Mouse (Mus musculus): ENCODE data around the gene Mrgprh. TPM values are rescaled to one million over a fixed set of nuclear protein-coding genes. Genes with fewer than 3 reads are reported as not detected.
"Not testable (repeated sequence)": the region's sequence is repeated elsewhere in the genome, so short reads cannot be mapped to it uniquely, and the experiment has no call there.

Mrgprh gene
- polyA plus RNA-seq, 1 experiment: not detected

DNA sequence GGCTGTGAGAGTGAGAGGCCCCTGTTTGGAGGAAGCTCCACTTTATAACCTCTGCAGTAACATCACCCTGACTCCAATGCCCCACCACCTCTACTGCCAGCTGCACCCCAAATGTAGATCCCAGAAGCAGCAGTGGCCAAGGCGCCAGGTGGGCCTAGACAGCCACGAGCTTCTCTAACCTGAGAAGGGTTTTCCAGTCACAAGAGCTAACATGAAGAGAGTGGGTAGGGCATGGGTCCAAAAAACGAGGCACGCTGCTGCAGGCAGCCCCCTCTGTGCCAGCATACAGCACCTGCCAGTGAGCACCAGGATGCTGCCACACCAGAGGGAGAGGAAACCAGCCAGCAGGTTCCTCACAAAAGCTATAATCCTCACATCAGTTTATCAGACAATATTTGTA, 15.2 kb downstream of the Mrgprh start:
- Histone ChIP-seq H3K27ac (ENCODE audit: insufficient read depth, low read length) (no peak overlapping the region), H3K4me1 (ENCODE audit: control insufficient read depth, insufficient read depth, low read length) (no peaks in the 10 kb centered on the region), H3K9me3 (replicated peaks; ENCODE audit: control insufficient read depth, insufficient read depth, low read length, poor library complexity, severe bottlenecking) (no peaks in the 10 kb centered on the region), H3K4me3 (ENCODE audit: low read depth, low read length) (no peak overlapping the region), H3K27me3 (ENCODE audit: control insufficient read depth, insufficient read depth, low read length, poor library complexity, severe bottlenecking) (no peaks in the 10 kb centered on the region), H3K36me3 (ENCODE audit: control insufficient read depth, insufficient read depth, low read length, poor library complexity, severe bottlenecking) (peaks cover 11% of the 10 kb centered on the region), H3K9ac (ENCODE audit: low read depth, poor library complexity, severe bottlenecking) (no peak overlapping the region)
- TF ChIP-seq POLR2A (IDR thresholded peaks at IDR 0.05; ENCODE audit: insufficient read depth, low read length) (no peak), CTCF (IDR thresholded peaks at IDR 0.05; ENCODE audit: low read depth, low read length) (no peak), EP300 (IDR thresholded peaks at IDR 0.05; ENCODE audit: insufficient read depth, low read depth, low read length) (no peak)

DNA sequence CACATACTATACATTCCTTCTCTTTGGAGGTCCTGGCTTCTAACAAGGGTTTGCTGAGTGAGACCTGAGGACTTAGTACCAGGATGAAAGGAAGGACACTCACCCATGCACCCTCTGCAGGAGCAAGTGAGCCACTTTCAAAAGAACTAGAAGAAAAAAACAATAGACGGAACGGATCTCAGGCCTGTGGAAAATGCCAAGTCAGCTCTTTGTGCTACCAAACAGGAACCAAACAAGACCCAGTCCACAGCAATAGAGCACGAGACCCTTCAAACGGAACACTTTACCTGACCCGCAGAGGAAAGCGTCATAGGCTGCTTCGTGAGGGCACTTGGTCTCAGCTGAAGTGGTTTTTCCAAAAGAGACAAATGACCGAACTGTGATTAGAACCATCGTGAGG, 16.2 kb downstream of the Mrgprh start:
- Histone ChIP-seq H3K36me3 (ENCODE audit: control insufficient read depth, insufficient read depth, low read length, poor library complexity, severe bottlenecking) (peaks cover 13% of the 10 kb centered on the region), H3K9me3 (replicated peaks; ENCODE audit: control insufficient read depth, insufficient read depth, low read length, poor library complexity, severe bottlenecking) (no peaks in the 10 kb centered on the region)
- TF ChIP-seq POLR2A (IDR thresholded peaks at IDR 0.05; ENCODE audit: insufficient read depth, low read length) (no peak), EP300 (IDR thresholded peaks at IDR 0.05; ENCODE audit: insufficient read depth, low read depth, low read length) (no peak), CTCF (IDR thresholded peaks at IDR 0.05; ENCODE audit: low read depth, low read length) (no peak)

DNA sequence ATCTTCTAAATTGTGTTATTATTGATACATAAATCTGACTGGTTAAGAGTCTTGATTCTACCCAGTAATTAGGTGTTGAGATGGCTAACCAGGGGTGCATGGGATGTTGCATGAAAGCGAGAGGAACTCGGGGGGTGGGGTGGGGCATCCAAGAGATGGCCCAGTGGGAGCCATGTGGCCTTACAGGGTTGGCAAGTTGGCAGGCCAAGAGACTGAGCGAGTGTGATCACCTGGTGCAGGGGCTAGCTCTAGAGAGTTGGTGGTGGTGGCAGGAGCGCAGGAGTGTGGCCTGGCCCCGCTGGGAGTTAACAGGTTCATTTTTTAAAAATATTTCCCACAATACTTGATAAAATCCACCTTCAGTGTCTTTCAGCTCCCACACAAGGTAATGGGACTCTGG, 21.8 kb downstream of the Mrgprh start:
- TF ChIP-seq POLR2A (IDR thresholded peaks at IDR 0.05; ENCODE audit: insufficient read depth, low read length): no peak
- Histone ChIP-seq H3K27ac (ENCODE audit: insufficient read depth, low read length) (no peak overlapping the region), H3K27me3 (ENCODE audit: control insufficient read depth, insufficient read depth, low read length, poor library complexity, severe bottlenecking) (no peaks in the 10 kb centered on the region), H3K9ac (ENCODE audit: low read depth, poor library complexity, severe bottlenecking) (no peak overlapping the region), H3K4me3 (ENCODE audit: low read depth, low read length) (no peak overlapping the region), H3K4me1 (ENCODE audit: control insufficient read depth, insufficient read depth, low read length) (no peaks in the 10 kb centered on the region), H3K9me3 (replicated peaks; ENCODE audit: control insufficient read depth, insufficient read depth, low read length, poor library complexity, severe bottlenecking) (no peaks in the 10 kb centered on the region), H3K36me3 (ENCODE audit: control insufficient read depth, insufficient read depth, low read length, poor library complexity, severe bottlenecking) (peaks cover 8% of the 10 kb centered on the region; the same call in 1 of the 2 replicates)

More for the DNA sequence above, 16.2 kb downstream of the Mrgprh start:
- H3K9ac ChIP-seq (ENCODE audit: low read depth, poor library complexity, severe bottlenecking): no peak overlapping the region
- no peak overlapping the region for H3K27ac ChIP-seq (ENCODE audit: insufficient read depth, low read length)
- no peaks in the 10 kb centered on the region for H3K27me3 ChIP-seq (ENCODE audit: control insufficient read depth, insufficient read depth, low read length, poor library complexity, severe bottlenecking)
- no peaks in the 10 kb centered on the region for H3K4me1 ChIP-seq (ENCODE audit: control insufficient read depth, insufficient read depth, low read length)
- H3K4me3 ChIP-seq (ENCODE audit: low read depth, low read length): no peak overlapping the region

DNA sequence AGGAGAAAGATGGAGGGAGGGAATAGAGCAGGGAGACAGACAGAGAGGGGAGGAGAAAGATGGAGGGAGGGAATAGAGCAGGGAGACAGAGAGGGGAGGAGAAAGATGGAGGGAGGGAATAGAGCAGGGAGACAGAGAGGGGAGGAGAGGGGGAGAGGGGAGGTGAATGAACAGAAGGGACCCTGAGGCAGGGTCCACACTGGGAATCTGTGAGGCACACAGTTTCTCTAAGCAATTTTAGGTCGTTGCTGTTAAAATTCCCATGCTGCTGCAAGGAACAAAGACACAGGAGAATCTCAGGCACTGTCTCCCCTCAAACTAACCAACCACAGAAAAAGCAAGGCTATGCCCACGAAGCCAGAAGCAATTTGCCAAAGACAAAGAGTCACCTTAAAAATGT, 22.8 kb downstream of the Mrgprh start:
- H3K9me3 ChIP-seq (replicated peaks; ENCODE audit: control insufficient read depth, insufficient read depth, low read length, poor library complexity, severe bottlenecking); H3K9ac ChIP-seq (ENCODE audit: low read depth, poor library complexity, severe bottlenecking); H3K27me3 ChIP-seq (ENCODE audit: control insufficient read depth, insufficient read depth, low read length, poor library complexity, severe bottlenecking); H3K27ac ChIP-seq (ENCODE audit: insufficient read depth, low read length); H3K4me1 ChIP-seq (ENCODE audit: control insufficient read depth, insufficient read depth, low read length); H3K4me3 ChIP-seq (ENCODE audit: low read depth, low read length): not testable (repeated sequence)
- H3K36me3 ChIP-seq (ENCODE audit: control insufficient read depth, insufficient read depth, low read length, poor library complexity, severe bottlenecking): peaks cover 12% of the 10 kb centered on the region; the same call in 1 of the 2 replicates

DNA sequence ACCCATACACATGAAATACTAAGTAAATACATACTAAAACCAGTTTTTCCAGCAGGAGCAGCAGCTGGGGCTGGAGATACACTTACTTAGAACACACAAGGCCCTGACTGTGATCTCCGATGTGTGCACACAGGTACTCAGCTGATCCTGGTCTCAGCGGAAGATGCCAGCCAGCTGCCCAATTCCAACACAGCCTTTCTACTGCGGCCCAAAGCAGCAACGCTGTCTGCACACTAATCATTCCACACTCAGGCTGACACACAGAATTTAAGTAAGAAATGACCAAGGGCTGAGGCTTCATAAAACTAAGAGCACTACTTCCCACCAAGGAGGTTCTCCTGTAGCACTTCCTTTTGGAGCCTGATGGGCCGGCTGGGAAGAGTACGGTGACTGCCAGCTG, 26.5 kb downstream of the Mrgprh start:
- Histone ChIP-seq H3K27me3 (ENCODE audit: control insufficient read depth, insufficient read depth, low read length, poor library complexity, severe bottlenecking) (no peaks in the 10 kb centered on the region), H3K9ac (ENCODE audit: low read depth, poor library complexity, severe bottlenecking) (no peak overlapping the region), H3K4me3 (ENCODE audit: low read depth, low read length) (no peak overlapping the region), H3K4me1 (ENCODE audit: control insufficient read depth, insufficient read depth, low read length) (no peaks in the 10 kb centered on the region), H3K27ac (ENCODE audit: insufficient read depth, low read length) (no peak overlapping the region), H3K9me3 (replicated peaks; ENCODE audit: control insufficient read depth, insufficient read depth, low read length, poor library complexity, severe bottlenecking) (no peaks in the 10 kb centered on the region), H3K36me3 (ENCODE audit: control insufficient read depth, insufficient read depth, low read length, poor library complexity, severe bottlenecking) (peaks cover 12% of the 10 kb centered on the region; the same call in 1 of the 2 replicates)
- TF ChIP-seq EP300 (IDR thresholded peaks at IDR 0.05; ENCODE audit: insufficient read depth, low read depth, low read length): no peak
- TF ChIP-seq CTCF (IDR thresholded peaks at IDR 0.05; ENCODE audit: low read depth, low read length): no peak
- no peak for TF ChIP-seq POLR2A (IDR thresholded peaks at IDR 0.05; ENCODE audit: insufficient read depth, low read length)

DNA sequence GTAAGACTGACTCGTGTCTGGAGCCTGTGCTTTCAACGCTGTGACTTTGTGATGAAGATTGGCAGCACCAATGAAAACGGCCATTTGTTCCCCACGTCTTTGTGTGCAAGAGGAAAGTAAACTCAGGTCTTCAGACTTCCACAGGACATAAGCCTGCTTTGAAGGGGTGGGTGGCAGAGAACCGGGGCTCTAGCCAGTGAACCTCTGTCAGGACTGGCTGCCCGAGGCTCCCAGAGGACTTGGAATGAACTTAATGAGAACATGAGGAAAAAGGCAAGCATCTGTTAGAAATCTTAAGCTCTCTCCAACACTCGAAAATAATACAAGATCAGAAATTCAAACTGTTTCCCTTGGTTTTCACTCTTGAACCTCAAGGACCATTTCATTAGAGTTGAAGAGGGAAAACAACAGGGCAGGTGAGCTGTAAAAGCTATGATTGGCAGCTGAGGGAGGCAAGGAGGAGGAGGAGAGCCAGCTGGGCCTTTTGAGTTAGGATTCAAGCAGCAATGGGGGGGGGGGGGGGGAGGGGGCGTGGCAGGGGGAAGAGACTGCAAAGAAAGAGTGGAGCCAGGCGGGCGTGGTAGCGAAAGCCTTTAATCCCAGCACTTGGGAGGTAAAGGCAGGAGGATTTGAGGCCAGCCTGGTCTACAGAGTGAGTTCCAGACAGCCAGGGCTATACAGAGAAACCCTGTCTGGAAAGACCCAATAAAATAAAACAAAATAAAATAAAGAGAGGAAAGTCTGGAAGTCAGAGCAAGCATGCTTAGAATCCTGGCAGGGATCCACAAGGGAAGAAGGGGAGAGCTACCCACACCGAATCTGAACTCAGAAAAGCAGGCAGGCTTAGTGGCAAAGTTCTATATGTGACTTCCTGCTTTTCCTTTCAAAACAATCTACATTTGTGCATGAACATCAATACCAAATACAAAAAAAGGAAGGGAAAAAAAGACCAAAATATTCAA, 27.8 kb downstream of the Mrgprh start:
- H3K27me3 ChIP-seq (ENCODE audit: control insufficient read depth, insufficient read depth, low read length, poor library complexity, severe bottlenecking): no peaks in the 10 kb centered on the region
- H3K9ac ChIP-seq (ENCODE audit: low read depth, poor library complexity, severe bottlenecking): no peak overlapping the region
- H3K9me3 ChIP-seq (replicated peaks; ENCODE audit: control insufficient read depth, insufficient read depth, low read length, poor library complexity, severe bottlenecking): no peaks in the 10 kb centered on the region
- TF ChIP-seq POLR2A (IDR thresholded peaks at IDR 0.05; ENCODE audit: insufficient read depth, low read length) (no peak), CTCF (IDR thresholded peaks at IDR 0.05; ENCODE audit: low read depth, low read length) (no peak), EP300 (IDR thresholded peaks at IDR 0.05; ENCODE audit: insufficient read depth, low read depth, low read length) (no peak)
- H3K36me3 ChIP-seq (ENCODE audit: control insufficient read depth, insufficient read depth, low read length, poor library complexity, severe bottlenecking): peaks cover 12% of the 10 kb centered on the region; the same call in 1 of the 2 replicates
- no peak overlapping the region for H3K27ac ChIP-seq (ENCODE audit: insufficient read depth, low read length)
- H3K4me3 ChIP-seq (ENCODE audit: low read depth, low read length): no peak overlapping the region
- no peaks in the 10 kb centered on the region for H3K4me1 ChIP-seq (ENCODE audit: control insufficient read depth, insufficient read depth, low read length)

Measured in ES-Bruce4 (cell line).